Mouse (Mus musculus): ENCODE data around the gene Ep400. TPM values are rescaled to one million over a fixed set of nuclear protein-coding genes. Genes with fewer than 3 reads are reported as not detected.

Gene Ep400
- 100 to 1,000 TPM in 1 of 2 experiments, 10 to 100 TPM in 1; 92.7 to 113 TPM for total RNA-seq (2021)

GRCm38 (mm10) chr5:110770448-110771158 is at the start of gene Ep400:
Gene Ep400 (minus strand): TSS chr5:110770717.
- DNase-seq = peak; percentile 99

DNA sequence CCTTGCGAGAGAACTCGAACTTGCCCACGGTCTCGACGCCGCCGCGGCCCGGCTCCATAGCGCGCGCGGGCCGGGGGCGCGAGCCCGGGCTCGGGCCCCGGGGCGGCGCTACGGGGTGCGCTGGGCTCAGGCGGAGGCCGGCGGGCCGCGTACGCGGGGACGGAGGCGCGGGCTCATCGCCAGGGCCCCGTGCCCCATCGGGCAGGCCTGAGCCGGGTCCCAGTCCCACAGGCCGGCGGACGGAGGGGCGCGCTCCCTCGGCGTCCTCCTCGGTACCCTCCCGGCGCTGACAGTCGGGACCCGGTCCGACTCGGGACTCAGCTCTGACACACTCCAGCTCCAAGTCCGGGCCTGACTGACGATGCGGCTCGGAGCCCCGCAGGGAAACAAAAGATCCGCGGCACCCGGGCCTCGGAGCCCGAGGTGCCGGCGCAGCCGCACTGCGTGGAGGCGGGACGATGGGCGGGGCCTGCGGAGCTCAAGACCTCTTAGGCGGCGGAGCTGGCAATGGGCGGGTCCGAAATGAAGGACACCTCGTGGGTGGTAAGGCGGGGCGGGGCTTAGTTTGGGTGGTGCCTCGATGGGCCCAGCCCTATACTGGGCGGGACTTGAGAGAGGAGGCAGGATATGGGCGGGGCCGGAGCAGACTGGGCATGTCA is 39.3 kb upstream of the Ep400 start, which contains the start of gene Ulk1:
Ulk1 (minus strand) TSS at position 431 of the 659 bp plus-strand sequence.
- DNase-seq = peak; percentile 99

- DNase-seq = peak in 1 of 2 experiments; percentile 28
Measured at GRCm38 (mm10) chr5:110808821-110809666, 38.5 kb upstream of the Ep400 start.

- DNase-seq = peak; percentile 77 to 83
Measured at GRCm38 (mm10) chr5:110808061-110808631, 37.6 kb upstream of the Ep400 start.

DNA sequence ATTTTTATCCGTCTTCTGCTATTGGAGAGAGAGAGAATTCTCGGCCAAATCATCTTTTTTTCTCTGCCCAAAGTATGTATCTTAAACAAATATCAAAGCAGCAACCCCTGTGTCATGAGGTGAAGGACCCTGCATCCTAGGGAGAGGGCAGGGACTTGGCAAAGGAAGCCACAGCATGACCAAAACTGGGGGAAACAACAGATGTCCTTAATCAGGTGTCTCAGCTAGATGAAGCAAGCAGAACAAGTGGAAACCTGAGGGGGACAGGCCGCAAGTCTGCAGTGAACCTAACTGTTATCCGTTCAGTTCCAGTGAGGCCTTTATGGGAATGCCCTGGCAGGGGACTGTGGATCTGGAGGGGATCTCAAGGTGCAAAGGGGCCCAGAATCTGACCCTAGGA is 36.9 kb upstream of the Ep400 start:
- no peak for DNase-seq

DNA sequence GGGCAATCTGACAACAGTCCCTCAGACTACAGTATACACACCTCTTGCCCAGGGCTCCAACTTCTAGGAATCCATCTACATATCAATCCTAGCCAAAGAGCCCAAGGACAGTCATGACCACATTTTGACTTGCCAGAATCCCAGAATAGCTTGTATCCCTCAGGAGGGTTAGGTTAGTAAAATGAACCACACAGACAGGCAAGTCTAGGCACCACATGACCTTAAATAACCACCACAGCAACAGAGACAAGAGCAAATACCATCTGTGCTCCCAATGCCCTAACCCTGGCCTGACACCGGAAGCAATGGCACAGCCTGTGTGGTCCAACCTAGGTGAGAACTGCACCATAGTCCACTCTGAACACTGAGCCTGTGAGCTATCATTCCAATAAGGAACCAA is 36.2 kb upstream of the Ep400 start:
- DNase-seq = no peak

DNA sequence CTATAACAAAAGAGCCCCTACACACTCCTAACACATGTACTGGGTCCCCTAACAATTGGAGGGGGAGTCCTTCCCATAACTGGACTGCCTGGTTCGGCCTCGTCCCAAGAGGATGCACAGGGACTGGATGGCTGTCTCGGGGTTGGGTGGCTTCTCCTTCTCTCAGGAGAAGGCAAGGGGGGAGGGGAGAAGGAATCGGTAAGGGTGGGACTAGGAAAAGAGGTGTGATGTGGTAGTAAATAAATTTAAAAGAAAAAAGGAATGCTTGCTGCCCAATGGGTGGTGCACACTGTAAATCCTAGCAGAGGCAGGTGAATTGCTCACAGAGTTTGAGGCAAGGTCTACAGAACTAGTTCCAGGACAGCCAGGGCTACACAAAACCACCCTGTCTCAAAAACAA is 35.6 kb upstream of the Ep400 start:
- no peak for DNase-seq

DNA sequence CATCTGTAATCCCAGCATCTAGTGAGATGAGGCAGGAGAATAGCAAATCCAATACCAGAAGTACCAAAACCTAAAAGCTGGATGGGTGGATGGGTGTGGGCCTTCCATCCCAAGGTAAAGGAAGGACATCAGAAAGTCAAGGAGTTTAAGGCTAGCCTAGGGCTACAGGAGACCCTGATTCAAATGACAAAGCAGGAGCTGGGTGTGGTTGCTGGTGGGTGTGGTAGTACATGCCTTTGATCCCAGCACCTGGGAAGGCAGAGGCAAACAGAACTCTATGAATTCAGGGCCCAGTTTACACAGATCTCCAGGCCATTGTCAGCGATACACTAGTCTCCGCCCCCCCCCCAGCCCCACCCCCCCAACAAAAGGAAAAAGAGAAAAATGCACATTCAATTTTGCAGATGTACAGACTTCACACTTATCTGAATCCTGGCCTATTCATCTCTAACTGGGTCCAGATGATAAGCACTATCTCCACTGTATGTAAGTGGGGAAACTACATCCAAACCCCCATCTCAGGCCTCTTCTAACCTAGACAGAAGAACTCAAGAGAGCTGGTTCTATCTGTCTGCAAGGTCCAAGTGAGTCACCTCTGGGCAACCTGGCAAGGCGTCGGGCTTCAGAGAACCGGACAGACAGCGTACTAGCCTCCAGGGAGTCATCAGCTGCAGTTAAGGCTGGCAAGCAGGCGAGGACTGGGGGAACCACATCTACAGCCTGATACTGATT is 33.7 kb upstream of the Ep400 start:
- no peak for DNase-seq

DNA sequence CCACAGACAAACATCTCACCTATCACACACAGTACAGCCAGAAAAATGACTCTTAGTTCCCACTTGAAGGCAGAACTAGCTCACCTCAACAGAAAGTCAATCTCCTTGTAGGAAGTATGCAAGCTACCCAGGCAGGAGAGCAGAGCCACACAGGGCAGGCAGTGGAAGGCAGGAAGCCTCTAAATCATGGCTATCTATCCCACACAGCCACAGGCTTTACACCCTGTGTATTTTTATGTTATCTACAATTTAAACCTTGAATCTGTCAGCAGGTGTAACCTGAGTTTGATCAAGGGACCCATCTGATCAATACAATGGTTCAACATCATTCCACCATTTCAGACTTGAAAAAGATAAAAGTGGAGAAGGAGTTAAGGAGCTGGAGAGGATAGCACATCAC is 32.3 kb upstream of the Ep400 start:
- no peak for DNase-seq

GRCm38 (mm10) chr5:110802186-110802585 is 31.7 kb upstream of the Ep400 start:
- no peak for DNase-seq

DNA sequence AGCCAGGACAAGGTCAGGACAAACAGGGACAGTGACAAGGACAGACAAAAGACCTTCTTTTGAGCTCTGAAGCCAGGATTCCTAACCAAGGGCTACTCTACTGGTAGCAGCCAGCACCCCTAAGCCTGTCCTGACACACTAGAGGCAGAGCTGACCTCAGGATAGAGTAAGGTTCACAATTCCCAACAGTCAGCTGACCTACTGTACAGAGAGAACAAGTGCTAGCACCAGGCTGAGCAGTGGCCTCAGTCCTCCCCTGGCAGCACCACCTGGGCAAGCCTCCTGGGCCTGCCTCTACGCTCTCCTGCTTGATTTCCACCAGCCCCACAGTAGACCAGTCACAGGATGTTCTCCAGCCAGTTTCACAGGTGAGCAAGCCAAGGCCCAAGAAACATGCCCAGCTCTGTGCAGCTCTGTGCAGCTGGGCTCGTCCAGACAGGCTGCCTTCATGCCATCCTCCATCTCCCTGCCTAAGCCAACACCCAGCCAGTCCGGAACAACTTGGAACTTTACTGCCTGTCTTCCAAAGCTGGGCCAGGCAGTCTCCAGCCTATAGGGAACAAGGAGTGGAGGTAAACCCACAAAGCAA is 30.6 kb upstream of the Ep400 start:
- DNase-seq = no peak

GRCm38 (mm10) chr5:110797696-110798095 is 27.2 kb upstream of the Ep400 start:
- DNase-seq = no peak

- DNase-seq = no peak
Measured at GRCm38 (mm10) chr5:110794363-110794762, 23.8 kb upstream of the Ep400 start.

DNA sequence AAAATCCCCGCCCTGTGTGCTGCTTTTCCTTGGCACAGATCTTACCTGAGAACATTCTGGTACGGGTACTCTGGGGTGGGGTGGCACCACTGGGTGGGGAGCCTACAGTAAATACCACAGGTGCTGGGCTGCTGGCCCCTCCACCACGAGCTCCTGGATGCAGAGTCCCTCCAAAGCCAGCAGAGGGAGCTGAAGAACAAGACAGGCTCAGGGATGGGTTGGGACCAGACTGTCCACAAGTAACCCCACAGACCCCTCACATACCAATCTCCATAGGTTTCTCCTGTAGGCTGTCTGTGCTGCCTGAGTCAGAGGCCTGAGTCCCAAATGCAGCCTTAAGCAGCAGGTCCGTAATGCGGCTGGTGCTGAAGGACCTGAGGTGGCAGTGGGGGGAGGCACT is 18.2 kb upstream of the Ep400 start:
- DNase-seq = no peak

DNA sequence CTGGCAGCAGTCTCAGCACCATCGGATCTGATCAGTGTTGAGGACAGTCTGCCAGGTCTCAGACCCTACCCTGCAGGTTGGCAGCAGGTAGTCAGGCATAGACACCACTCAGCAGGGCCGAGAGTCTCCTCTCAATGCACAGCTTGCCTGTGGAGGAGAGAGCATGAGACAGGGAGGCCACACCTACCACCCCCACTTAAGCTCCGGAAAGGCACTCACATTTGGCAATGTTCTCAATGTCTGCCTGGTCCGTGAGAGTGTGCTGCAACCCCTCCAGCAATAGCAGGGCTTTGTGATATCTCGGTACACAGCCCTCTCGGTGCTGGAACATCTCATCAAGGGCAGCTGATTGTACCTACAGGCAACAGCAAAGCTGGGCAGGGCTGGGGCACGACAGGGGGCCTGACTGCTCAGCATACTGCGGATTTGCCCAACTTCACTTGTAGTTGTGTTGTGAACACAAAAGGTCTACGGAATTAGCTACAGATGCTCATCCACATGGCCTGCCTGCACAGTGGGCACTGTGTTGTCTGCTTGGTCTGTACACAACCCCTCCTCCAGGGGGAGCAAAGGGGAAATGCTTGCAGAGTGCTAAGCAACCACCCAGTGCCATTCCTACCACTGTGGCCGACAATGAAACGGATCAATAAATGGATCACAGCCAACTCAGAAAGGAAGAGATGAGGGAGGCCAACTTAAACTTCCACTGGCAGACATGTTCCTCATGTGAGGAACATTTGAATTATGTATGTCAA is 15.7 kb upstream of the Ep400 start:
- peak in 1 of 2 experiments; percentile 43 for DNase-seq

DNA sequence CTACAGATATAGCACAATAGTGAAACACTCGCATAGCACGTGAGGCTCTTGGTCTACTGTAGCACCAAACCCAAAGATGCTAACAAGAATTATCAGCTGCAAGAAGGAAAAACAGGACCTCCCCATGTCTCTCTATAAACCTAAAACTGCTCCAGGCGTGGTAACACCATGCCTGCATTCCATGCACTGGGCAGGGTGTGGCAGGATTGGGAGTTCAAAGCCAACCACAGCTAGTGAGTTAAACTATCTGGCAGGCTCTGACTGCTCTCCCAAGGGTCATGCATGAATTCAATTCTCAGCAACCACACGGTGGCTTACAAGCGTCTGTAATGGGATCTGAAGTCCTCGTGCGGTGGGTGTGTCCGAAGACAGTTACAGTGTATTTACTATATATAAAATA is 12.6 kb upstream of the Ep400 start:
- DNase-seq = no peak

- no peak for DNase-seq
Measured at GRCm38 (mm10) chr5:110781529-110782238, 11.2 kb upstream of the Ep400 start.

DNA sequence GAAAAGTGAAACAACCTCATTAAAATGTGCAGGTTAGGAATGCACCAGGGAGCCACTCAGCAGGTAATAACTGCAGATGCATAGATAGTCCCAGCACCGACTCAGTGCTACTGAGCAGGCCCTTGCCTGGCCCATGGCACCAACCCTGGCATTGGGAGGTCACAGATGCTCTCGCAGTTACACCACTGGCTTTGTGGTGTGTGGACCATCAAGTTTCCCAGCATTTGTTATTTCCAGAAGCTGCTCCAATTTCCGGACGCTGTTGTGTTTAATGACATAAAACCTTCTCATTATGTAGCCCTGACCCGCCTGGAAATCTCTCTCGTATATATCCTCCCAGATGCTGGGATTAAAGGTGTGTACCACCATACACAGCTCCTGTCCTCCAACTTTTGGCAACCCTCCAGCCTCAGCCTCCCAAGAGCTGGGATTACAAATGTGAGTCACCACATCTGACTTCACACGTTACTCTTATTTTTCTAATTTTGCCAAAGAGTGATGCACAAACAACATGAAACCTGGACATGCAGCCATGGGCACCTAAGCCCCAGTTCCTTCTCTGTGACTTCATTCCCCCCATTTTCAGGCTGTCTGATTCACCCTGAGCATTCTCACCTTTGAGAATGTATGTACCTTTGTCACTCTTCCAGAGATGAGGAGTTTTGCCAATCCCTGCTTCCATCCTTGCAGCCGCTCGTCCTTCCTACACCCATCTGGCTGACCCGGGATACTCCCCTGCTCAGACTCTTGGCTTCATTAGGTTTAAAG is 10.4 kb upstream of the Ep400 start:
- no peak for DNase-seq

DNA sequence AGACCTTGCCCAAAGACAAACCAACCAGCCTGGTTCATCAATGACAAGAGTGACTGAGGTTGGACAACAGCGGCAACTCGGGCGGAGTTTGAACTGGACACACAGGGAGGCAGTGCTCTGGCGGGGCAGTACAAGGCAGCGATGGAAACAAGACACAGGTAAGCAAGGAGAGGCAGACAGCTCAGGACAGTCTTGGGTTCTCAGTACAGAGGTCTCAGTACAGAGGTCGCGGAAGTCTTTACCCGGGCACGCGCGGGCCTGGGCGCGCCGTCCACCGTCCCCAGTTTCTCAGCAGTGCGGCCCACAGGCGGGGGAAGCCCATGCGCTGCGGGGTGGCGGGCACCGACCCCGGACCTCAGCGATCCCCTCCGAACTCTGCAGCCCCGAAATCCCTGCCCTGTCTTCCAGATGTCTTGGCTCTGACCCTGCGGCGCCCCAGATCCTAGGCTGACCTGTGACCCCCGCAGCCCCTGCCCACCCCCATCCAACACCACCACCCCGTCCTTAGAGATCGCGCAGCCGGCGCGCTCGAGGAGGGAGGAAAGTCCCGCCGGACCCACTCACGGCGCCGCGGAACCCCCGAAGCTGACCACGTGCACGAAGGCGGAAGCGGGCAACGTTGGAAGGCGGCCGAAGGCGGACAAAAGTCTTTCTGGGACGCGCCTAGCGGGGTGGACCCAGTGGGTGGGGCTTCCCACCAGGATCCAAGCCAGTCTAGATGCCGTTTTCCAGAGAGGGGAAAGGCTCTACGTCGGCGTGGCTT is 9.7 kb upstream of the Ep400 start, which contains the start of gene Pus1:
Pus1 (minus strand) TSS at position 662 of the 763 bp plus-strand sequence.
- DNase-seq = peak; percentile 92 to 93

All from layer of hippocampus, postnatal 36 days (tissue).